ENCODE assay signal across 9 mouse cellular contexts in the genomic region with DNA sequence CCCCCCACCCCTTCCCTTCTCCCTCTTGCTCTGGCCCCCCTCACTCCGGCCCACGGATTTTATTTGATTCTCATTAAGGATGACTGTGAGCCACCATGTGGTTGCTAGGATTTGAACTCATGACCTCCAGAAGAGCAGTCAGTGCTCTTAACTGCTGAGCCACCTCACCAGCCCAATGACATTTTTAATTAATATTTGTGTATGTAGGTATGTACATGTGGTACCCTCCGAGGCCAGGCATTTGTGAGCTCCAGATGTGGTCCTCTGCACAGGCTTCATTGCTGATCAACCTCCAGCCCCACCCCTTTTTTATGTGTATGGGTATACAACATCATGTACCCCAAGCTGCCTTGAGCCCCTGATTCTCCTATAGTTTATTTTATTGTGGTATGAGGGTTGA. TPM values are rescaled to one million over a fixed set of nuclear protein-coding genes. Genes with fewer than 3 reads are reported as not detected.
DNase-seq lines count a peak whose midpoint lies in the region; ATAC-seq and TF ChIP-seq lines count a peak whose summit lies in the region.
"Had no signal": no experiment of that assay in that cellular context is flagged by ENCODE, and none has a peak within 500 bp of the region (broad histone marks: within the 10 kb centered on the region; RNA-seq: fewer than 3 reads in every experiment).

No protein-coding gene starts in this region.

- no peak for TF ChIP-seq EP300 in heart, adult 2 months (IDR thresholded peaks at IDR 0.05; ENCODE audit: insufficient read depth, low read depth, low read length)

- H3K4me3 ChIP-seq in heart, adult 2 months: peak overlapping the region; percentile 68; the same call in 1 of the 2 replicates
- peak overlapping the region; percentile 79 for H3K4me3 ChIP-seq in G1E (ENCODE audit: low read depth, low read length)
- peak overlapping the region; percentile 72 for H3K4me3 ChIP-seq in hindbrain, embryonic 10.5 days
- H3K4me3 ChIP-seq in liver, embryonic 16.5 days (ENCODE audit: low read depth, low read length): peak overlapping the region; percentile 56

- no peak for TF ChIP-seq CTCF in heart, adult 2 months (IDR thresholded peaks at IDR 0.05)
- no peak for TF ChIP-seq CTCF in G1E (IDR thresholded peaks at IDR 0.05; ENCODE audit: low read depth, low read length)

- H3K9me3 ChIP-seq in G1E (replicated peaks): no peaks in the 10 kb centered on the region
- H3K9me3 ChIP-seq in hindbrain, embryonic 10.5 days: no peaks in the 10 kb centered on the region
- no peaks in the 10 kb centered on the region for H3K9me3 ChIP-seq in liver, embryonic 16.5 days (replicated peaks; ENCODE audit: control insufficient read depth, low read length)

- H3K4me2 ChIP-seq in liver, embryonic 16.5 days (ENCODE audit: low read depth, low read length): peak overlapping the region; percentile 63

- H3K4me1 ChIP-seq in heart, adult 2 months (ENCODE audit: control insufficient read depth, insufficient read depth, low read length): peaks cover 12% of the 10 kb centered on the region
- H3K4me1 ChIP-seq in G1E (ENCODE audit: insufficient read depth, low read depth, low read length): peaks cover 63% of the 10 kb centered on the region
- peaks cover 31% of the 10 kb centered on the region for H3K4me1 ChIP-seq in hindbrain, embryonic 10.5 days (replicated peaks)
- H3K4me1 ChIP-seq in liver, embryonic 16.5 days (ENCODE audit: control insufficient read depth, low read depth, low read length): peaks cover 50% of the 10 kb centered on the region

- intact Hi-C loops in heart, adult 2 months (cut with DNase I): no loop called here
- intact Hi-C loops in left cerebral cortex, postnatal 10 days (cut with DNase I): no loop called here

- H3K36me3 ChIP-seq in heart, adult 2 months (ENCODE audit: control insufficient read depth, insufficient read depth, low read length): peaks cover 42% of the 10 kb centered on the region
- peaks cover 42% of the 10 kb centered on the region for H3K36me3 ChIP-seq in G1E (replicated peaks)
- peaks cover 46% of the 10 kb centered on the region for H3K36me3 ChIP-seq in hindbrain, embryonic 10.5 days
- peaks cover 26% of the 10 kb centered on the region for H3K36me3 ChIP-seq in liver, embryonic 16.5 days (ENCODE audit: control insufficient read depth, insufficient read depth)

- TF ChIP-seq POLR2A in heart, adult 2 months (IDR thresholded peaks at IDR 0.05; ENCODE audit: insufficient read depth, low read depth, low read length): no peak

- no peaks in the 10 kb centered on the region for H3K27me3 ChIP-seq in heart, adult 2 months (ENCODE audit: control insufficient read depth, insufficient read depth, low read length)
- no peaks in the 10 kb centered on the region for H3K27me3 ChIP-seq in G1E (ENCODE audit: insufficient read depth, low read length)
- no peaks in the 10 kb centered on the region for H3K27me3 ChIP-seq in hindbrain, embryonic 10.5 days (ENCODE audit: insufficient read depth, poor library complexity, severe bottlenecking)
- no peaks in the 10 kb centered on the region for H3K27me3 ChIP-seq in liver, embryonic 16.5 days (ENCODE audit: control insufficient read depth, insufficient read depth, low read depth, low read length)

- DNase-seq in heart, adult 2 months: no peak
- DNase-seq in heart, postnatal 4 days: no peak
- no peak for DNase-seq in G1E (ENCODE audit: low spot score)
- DNase-seq in hindbrain, embryonic 10.5 days (ENCODE audit: low spot score): no peak
- DNase-seq in left cerebral cortex, postnatal 10 days (ENCODE audit: extremely low spot score in 1 of 2, low spot score in 2 of 2): no peak
- no peak for DNase-seq in urinary bladder, postnatal 4 days (ENCODE audit: low spot score in 2 of 2)
- DNase-seq: kidney, postnatal 14 days had no signal

- no peak overlapping the region; the same call in 1 of the 2 replicates for H3K27ac ChIP-seq in heart, adult 2 months
- H3K27ac ChIP-seq in hindbrain, embryonic 10.5 days: no peak overlapping the region
- H3K27ac ChIP-seq in liver, embryonic 16.5 days (ENCODE audit: low read length): peak overlapping the region; percentile 95

- H3K9ac ChIP-seq in heart, adult 2 months (ENCODE audit: low read depth, low read length): no peak overlapping the region
- H3K9ac ChIP-seq in liver, embryonic 16.5 days (ENCODE audit: low read depth, low read length): peak overlapping the region; percentile 57

- 66% methylated on average over 3 of the region's 3 CpGs for WGBS in heart, adult 2 months
- 75% methylated on average over 3 of the region's 3 CpGs for WGBS in hindbrain, embryonic 10.5 days
- WGBS in liver, embryonic 16.5 days (ENCODE audit: insufficient replicate concordance): 70% methylated on average over 3 of the region's 3 CpGs

- peaks cover 8% of the 10 kb centered on the region for H3K79me2 ChIP-seq in heart, adult 2 months (replicated peaks; ENCODE audit: control insufficient read depth, insufficient read depth, low read length)

- ATAC-seq in G1E (ENCODE audit: extremely low read depth, insufficient number of reproducible peaks, low FRiP score, poor library complexity, severe bottlenecking): no peak
- ATAC-seq in liver, embryonic 16.5 days (ENCODE audit: low read depth): no peak
- no peak for ATAC-seq in cerebellum, adult (ENCODE audit: insufficient number of reproducible peaks, low FRiP score, low TSS enrichment)

RNA-seq across cellular contexts. Expression of gene Rabepk, which starts 4.0 kb away (rescaled TPM):
- 10 to 100 TPM; 12.1 to 13.3 TPM for total RNA-seq in heart, adult 2 months (2021)
- 19.3 and 23.4 TPM in 2 replicates for polyA plus RNA-seq in heart, adult 2 months (2012; rRNA removed)
- 10 to 100 TPM; 16.2 to 18.4 TPM for total RNA-seq in heart, postnatal 4 days (2021)
- total RNA-seq in G1E (2014; fragmentation: Nextera tagmentation): 16.0 and 21.1 TPM in 2 replicates
- total RNA-seq in G1E (2017): 31.8 and 36.9 TPM in 2 replicates
- polyA plus RNA-seq in G1E (2012): 9.1 and 11.6 TPM in 2 replicates
- 31.5 and 43.0 TPM in 2 replicates for polyA plus RNA-seq in hindbrain, embryonic 10.5 days (2016; fragmentation: Nextera tagmentation; extraction: Ambion mirVana)
- 17.3 and 22.5 TPM in 2 replicates for polyA plus RNA-seq in liver, embryonic 16.5 days (2015; fragmentation: Nextera tagmentation; extraction: Ambion mirVana)
- total RNA-seq in left cerebral cortex, postnatal 10 days (2021): 10 to 100 TPM; 22.3 to 32.6 TPM

RNA-seq across cellular contexts. Expression of gene Fbxw2, which starts 22.4 kb away (rescaled TPM):
- 10 to 100 TPM; 40.2 to 45.3 TPM for total RNA-seq in heart, adult 2 months (2021)
- 29.5 and 49.2 TPM in 2 replicates for polyA plus RNA-seq in heart, adult 2 months (2012; rRNA removed)
- 10 to 100 TPM; 56.9 to 61.8 TPM for total RNA-seq in heart, postnatal 4 days (2021)
- total RNA-seq in G1E (2014; fragmentation: Nextera tagmentation) (60.0 and 74.7 TPM in 2 replicates), G1E (2017) (99.5 and 104 TPM in 2 replicates)
- 22.7 and 26.1 TPM in 2 replicates for polyA plus RNA-seq in G1E (2012)
- 65.6 and 73.6 TPM in 2 replicates for polyA plus RNA-seq in hindbrain, embryonic 10.5 days (2016; fragmentation: Nextera tagmentation; extraction: Ambion mirVana)
- polyA plus RNA-seq in liver, embryonic 16.5 days (2015; fragmentation: Nextera tagmentation; extraction: Ambion mirVana): 51.0 and 52.9 TPM in 2 replicates
- 100 to 1,000 TPM in 1 of 2 experiments, 10 to 100 TPM in 1; 97.1 to 103 TPM for total RNA-seq in left cerebral cortex, postnatal 10 days (2021)

RNA-seq across cellular contexts. Expression of gene Gm34653, which starts 29.1 kb away (rescaled TPM):
- total RNA-seq in heart, adult 2 months (2021): not detected
- not detected in 2 replicates for polyA plus RNA-seq in heart, adult 2 months (2012; rRNA removed)
- total RNA-seq in heart, postnatal 4 days (2021): not detected
- total RNA-seq in G1E (2014; fragmentation: Nextera tagmentation) (0.58 TPM in 1 of 2 replicates, not detected in the other), G1E (2017) (0.38 and 0.46 TPM in 2 replicates)
- not detected in 2 replicates for polyA plus RNA-seq in G1E (2012)
- not detected in 2 replicates for polyA plus RNA-seq in hindbrain, embryonic 10.5 days (2016; fragmentation: Nextera tagmentation; extraction: Ambion mirVana)
- polyA plus RNA-seq in liver, embryonic 16.5 days (2015; fragmentation: Nextera tagmentation; extraction: Ambion mirVana): not detected in 2 replicates
- under 1 TPM in 1 of 2 experiments, not detected in 1; 0.20 TPM for total RNA-seq in left cerebral cortex, postnatal 10 days (2021)

RNA-seq across cellular contexts. Expression of gene Hspa5, which starts 32.0 kb away (rescaled TPM):
- total RNA-seq in heart, adult 2 months (2021): 100 to 1,000 TPM; 752 to 818 TPM
- polyA plus RNA-seq in heart, adult 2 months (2012; rRNA removed): 427 and 503 TPM in 2 replicates
- 100 to 1,000 TPM; 417 to 448 TPM for total RNA-seq in heart, postnatal 4 days (2021)
- total RNA-seq in G1E (2014; fragmentation: Nextera tagmentation) (117 and 127 TPM in 2 replicates), G1E (2017) (337 and 367 TPM in 2 replicates)
- polyA plus RNA-seq in G1E (2012): 48.4 and 59.2 TPM in 2 replicates
- polyA plus RNA-seq in hindbrain, embryonic 10.5 days (2016; fragmentation: Nextera tagmentation; extraction: Ambion mirVana): 614 and 918 TPM in 2 replicates
- 538 and 557 TPM in 2 replicates for polyA plus RNA-seq in liver, embryonic 16.5 days (2015; fragmentation: Nextera tagmentation; extraction: Ambion mirVana)
- 100 to 1,000 TPM; 216 to 224 TPM for total RNA-seq in left cerebral cortex, postnatal 10 days (2021)

RNA-seq across cellular contexts. Expression of gene Gapvd1, which starts 48.7 kb away (rescaled TPM):
- 10 to 100 TPM; 35.5 to 36.7 TPM for total RNA-seq in heart, adult 2 months (2021)
- 10.2 and 17.7 TPM in 2 replicates for polyA plus RNA-seq in heart, adult 2 months (2012; rRNA removed)
- total RNA-seq in heart, postnatal 4 days (2021): 10 to 100 TPM; 53.5 to 59.8 TPM
- total RNA-seq in G1E (2014; fragmentation: Nextera tagmentation) (89.2 and 102 TPM in 2 replicates), G1E (2017) (83.0 and 95.0 TPM in 2 replicates)
- 16.6 and 23.5 TPM in 2 replicates for polyA plus RNA-seq in G1E (2012)
- polyA plus RNA-seq in hindbrain, embryonic 10.5 days (2016; fragmentation: Nextera tagmentation; extraction: Ambion mirVana): 90.4 and 94.0 TPM in 2 replicates
- 91.2 and 94.6 TPM in 2 replicates for polyA plus RNA-seq in liver, embryonic 16.5 days (2015; fragmentation: Nextera tagmentation; extraction: Ambion mirVana)
- total RNA-seq in left cerebral cortex, postnatal 10 days (2021): 100 to 1,000 TPM; 109 to 115 TPM
